In genomic region chr3:84478195-84478594, GRCm38 (mm10) we compare ENCODE assay signal across 10 mouse cellular contexts. TPM values are rescaled to one million over a fixed set of nuclear protein-coding genes. Genes with fewer than 3 reads are reported as not detected.
DNase-seq lines count a peak whose midpoint lies in the region; ATAC-seq and TF ChIP-seq lines count a peak whose summit lies in the region.
"Had no signal": no experiment of that assay in that cellular context is flagged by ENCODE, and none has a peak within 500 bp of the region (broad histone marks: within the 10 kb centered on the region; RNA-seq: fewer than 3 reads in every experiment).

No protein-coding gene starts in this region.

- no peak for DNase-seq in heart, embryonic 10.5 days (ENCODE audit: low spot score)
- DNase-seq in embryonic facial prominence, embryonic 14.5 days (ENCODE audit: low spot score): no peak
- DNase-seq in neural tube, embryonic 11.5 days (ENCODE audit: low spot score): peak; percentile 24
- no peak for DNase-seq in kidney, postnatal 25 days
- DNase-seq in cerebellum, postnatal 4 days (ENCODE audit: low spot score in 2 of 2): no peak
- DNase-seq in lung, postnatal 4 days: no peak
- DNase-seq: cerebellum, adult 18-20 months had no signal

- 0 out of 2 replicates have a peak overlapping the region, but pooled peaks have one; percentile 81 for H3K9ac ChIP-seq in heart, embryonic 13.5 days
- no peak overlapping the region for H3K9ac ChIP-seq in embryonic facial prominence, embryonic 14.5 days (ENCODE audit: low read depth, low read length)
- no peak overlapping the region for H3K9ac ChIP-seq in intestine, postnatal 0 days (ENCODE audit: low read depth, low read length)
- no peak overlapping the region for H3K9ac ChIP-seq in neural tube, embryonic 11.5 days (ENCODE audit: low read length)

- 13% methylated on average over 7 of the region's 7 CpGs for WGBS in heart, embryonic 13.5 days
- WGBS in heart, embryonic 10.5 days: 4% methylated on average over 7 of the region's 7 CpGs
- 14% methylated on average over 7 of the region's 7 CpGs for WGBS in embryonic facial prominence, embryonic 14.5 days
- 51% methylated on average over 7 of the region's 7 CpGs for WGBS in intestine, postnatal 0 days
- under 1% methylated on average over 7 of the region's 7 CpGs for WGBS in neural tube, embryonic 11.5 days

- no peak for ATAC-seq in heart, embryonic 13.5 days (ENCODE audit: extremely low read depth, insufficient number of reproducible peaks, low FRiP score, low TSS enrichment)
- no peak for ATAC-seq in embryonic facial prominence, embryonic 14.5 days (ENCODE audit: low read depth)
- no peak for ATAC-seq in intestine, postnatal 0 days
- no peak for ATAC-seq in neural tube, embryonic 11.5 days (ENCODE audit: insufficient read depth, low FRiP score, low TSS enrichment)

- peaks cover 40% of the 10 kb centered on the region for H3K4me1 ChIP-seq in heart, embryonic 13.5 days
- H3K4me1 ChIP-seq in heart, embryonic 10.5 days: peaks cover 32% of the 10 kb centered on the region
- peaks cover 14% of the 10 kb centered on the region for H3K4me1 ChIP-seq in embryonic facial prominence, embryonic 14.5 days (ENCODE audit: control insufficient read depth, insufficient read depth, low read length)
- peaks cover 4% of the 10 kb centered on the region; the same call in 1 of the 2 replicates for H3K4me1 ChIP-seq in intestine, postnatal 0 days (replicated peaks; ENCODE audit: control insufficient read depth, insufficient read depth, low read length)
- H3K4me1 ChIP-seq in neural tube, embryonic 11.5 days (ENCODE audit: control insufficient read depth, insufficient read depth, low read length): peaks cover 17% of the 10 kb centered on the region

- H3K4me3 ChIP-seq in heart, embryonic 13.5 days: peak overlapping the region; percentile 68
- no peak overlapping the region for H3K4me3 ChIP-seq in heart, embryonic 10.5 days
- peak overlapping the region; percentile 68; the same call in 1 of the 2 replicates for H3K4me3 ChIP-seq in embryonic facial prominence, embryonic 14.5 days (ENCODE audit: low read depth, low read length)
- peak overlapping the region; percentile 73; the same call in 1 of the 2 replicates for H3K4me3 ChIP-seq in intestine, postnatal 0 days (ENCODE audit: low read depth, low read length)
- no peak overlapping the region; the same call in 1 of the 2 replicates for H3K4me3 ChIP-seq in neural tube, embryonic 11.5 days (ENCODE audit: low read depth, low read length)
- H3K4me3 ChIP-seq: myocyte had no signal

- no peak for TF ChIP-seq CTCF in intestine, postnatal 0 days (IDR thresholded peaks at IDR 0.05; ENCODE audit: low read depth)

- H3K4me2 ChIP-seq in heart, embryonic 13.5 days: peak overlapping the region; percentile 89
- H3K4me2 ChIP-seq in embryonic facial prominence, embryonic 14.5 days (ENCODE audit: low read depth, low read length): peak overlapping the region; percentile 99; the same call in 1 of the 2 replicates
- peak overlapping the region; percentile 100 for H3K4me2 ChIP-seq in intestine, postnatal 0 days (replicated peaks; ENCODE audit: low read depth)
- H3K4me2 ChIP-seq in neural tube, embryonic 11.5 days (ENCODE audit: low read depth): peak overlapping the region; percentile 90

- H3K27ac ChIP-seq in heart, embryonic 13.5 days (replicated peaks): no peak overlapping the region
- H3K27ac ChIP-seq in heart, embryonic 10.5 days: no peak overlapping the region
- H3K27ac ChIP-seq in embryonic facial prominence, embryonic 14.5 days (replicated peaks; ENCODE audit: low read depth, low read length): no peak overlapping the region
- no peak overlapping the region for H3K27ac ChIP-seq in intestine, postnatal 0 days (ENCODE audit: low read depth, low read length)
- no peak overlapping the region for H3K27ac ChIP-seq in neural tube, embryonic 11.5 days (ENCODE audit: low read depth, low read length)

- peaks cover 95% of the 10 kb centered on the region for H3K27me3 ChIP-seq in heart, embryonic 13.5 days (replicated peaks)
- peaks cover 92% of the 10 kb centered on the region for H3K27me3 ChIP-seq in heart, embryonic 10.5 days (ENCODE audit: insufficient read depth, poor library complexity, severe bottlenecking)
- peaks cover 40% of the 10 kb centered on the region for H3K27me3 ChIP-seq in embryonic facial prominence, embryonic 14.5 days (replicated peaks; ENCODE audit: control insufficient read depth, insufficient read depth, low read length)
- H3K27me3 ChIP-seq in intestine, postnatal 0 days (replicated peaks; ENCODE audit: control insufficient read depth, insufficient read depth, low read length): peaks cover 4% of the 10 kb centered on the region; the same call in 1 of the 2 replicates
- H3K27me3 ChIP-seq in neural tube, embryonic 11.5 days (ENCODE audit: control insufficient read depth, insufficient read depth, low read length): peaks cover 23% of the 10 kb centered on the region

- no peaks in the 10 kb centered on the region for H3K36me3 ChIP-seq in heart, embryonic 13.5 days
- no peaks in the 10 kb centered on the region for H3K36me3 ChIP-seq in heart, embryonic 10.5 days
- H3K36me3 ChIP-seq in embryonic facial prominence, embryonic 14.5 days (ENCODE audit: control insufficient read depth, insufficient read depth, low read length): no peaks in the 10 kb centered on the region
- no peaks in the 10 kb centered on the region; the same call in 1 of the 2 replicates for H3K36me3 ChIP-seq in intestine, postnatal 0 days (ENCODE audit: control insufficient read depth, insufficient read depth)
- H3K36me3 ChIP-seq in neural tube, embryonic 11.5 days (ENCODE audit: control insufficient read depth, insufficient read depth, low read length): no peaks in the 10 kb centered on the region

- H3K9me3 ChIP-seq in heart, embryonic 13.5 days: no peaks in the 10 kb centered on the region
- H3K9me3 ChIP-seq in heart, embryonic 10.5 days: no peaks in the 10 kb centered on the region
- no peaks in the 10 kb centered on the region for H3K9me3 ChIP-seq in embryonic facial prominence, embryonic 14.5 days (ENCODE audit: control insufficient read depth, low read length)
- H3K9me3 ChIP-seq in intestine, postnatal 0 days (ENCODE audit: control insufficient read depth): no peaks in the 10 kb centered on the region
- H3K9me3 ChIP-seq in neural tube, embryonic 11.5 days (ENCODE audit: control insufficient read depth, low read length): no peaks in the 10 kb centered on the region

RNA-seq across cellular contexts. Expression of gene Fhdc1, which starts 2.0 kb away (rescaled TPM):
- 1.7 and 2.2 TPM in 2 replicates for polyA plus RNA-seq in heart, embryonic 13.5 days (2015; fragmentation: Nextera tagmentation; extraction: Ambion mirVana)
- polyA plus RNA-seq in heart, embryonic 10.5 days (2016; fragmentation: Nextera tagmentation; extraction: Ambion mirVana): 1.2 and 2.0 TPM in 2 replicates
- polyA plus RNA-seq in embryonic facial prominence, embryonic 14.5 days (2014; fragmentation: Nextera tagmentation; extraction: Ambion mirVana): 6.2 and 6.8 TPM in 2 replicates
- 9.8 and 10.8 TPM in 2 replicates for polyA plus RNA-seq in intestine, postnatal 0 days (2015; fragmentation: Nextera tagmentation; extraction: Ambion mirVana)
- 6.0 and 7.0 TPM in 2 replicates for polyA plus RNA-seq in neural tube, embryonic 11.5 days (2014; fragmentation: Nextera tagmentation; extraction: Ambion mirVana)

Comparison
In these comparisons a context has a peak if more than half of its experiments do, and no peak if none do; other contexts are left out.
1. H3K4me3 ChIP-seq: peak in heart, embryonic 13.5 days (single experiment), embryonic facial prominence, embryonic 14.5 days (single experiment) and intestine, postnatal 0 days (single experiment); none in heart, embryonic 10.5 days (single experiment) and neural tube, embryonic 11.5 days (single experiment).
2. Peak in every context shown above with its lines, with median percentiles within 50 percentile points of each other: H3K4me2 ChIP-seq.